Mouse (Mus musculus) forebrain, embryonic 10.5 days (tissue): ENCODE results near the gene Bend5. TPM values are rescaled to one million over a fixed set of nuclear protein-coding genes. Genes with fewer than 3 reads are reported as not detected.
A peak's percentile ranks its signal among the peaks of the same experiment; 100 is the strongest.

ENCODE experiments used
- DNase-seq: peaks from one replicate; pipeline ENCODE4 v3.0.0-alpha.2; 2017; ENCODE audit warnings: low spot score; ENCODE audit errors: extremely low spot score
- H3K27ac ChIP-seq: fragments of 300-500 bp; sonication (generic); 2 replicates; pipeline ENCODE4 v1.5.1; 2016; ENCODE audit warnings: mild to moderate bottlenecking
- H3K27me3 ChIP-seq: fragments of 300-500 bp; sonication (generic); 2 replicates; pipeline ENCODE4 v1.6.1; 2016; ENCODE audit warnings: mild to moderate bottlenecking; ENCODE audit not compliant: poor library complexity, severe bottlenecking
- H3K36me3 ChIP-seq: fragments of 300-500 bp; sonication (generic); replicated peaks from 2 replicates; pipeline ENCODE4 v1.6.1; 2016; ENCODE audit warnings: mild to moderate bottlenecking, moderate library complexity
- H3K4me1 ChIP-seq: fragments of 300-500 bp; sonication (generic); 2 replicates; pipeline ENCODE4 v1.6.1; 2016
- H3K4me3 ChIP-seq: fragments of 300-500 bp; sonication (generic); 2 replicates; pipeline ENCODE4 v1.5.1; 2016; ENCODE audit warnings: mild to moderate bottlenecking, moderate library complexity
- H3K9me3 ChIP-seq: fragments of 300-500 bp; sonication (generic); 2 replicates; pipeline ENCODE4 v1.6.1; 2016; ENCODE audit warnings: mild to moderate bottlenecking, moderate library complexity
- WGBS: fragments of 180-500 bp; shearing (Covaris S2); methylation state at CpG from one replicate; pipeline ENCODE4 v1.1.7; 2016; 5-methylcytosine and 5-hydroxymethylcytosine counted together
- polyA plus RNA-seq: library from polyadenylated mRNA; unstranded; fragments of >200 nt; fragmentation: Nextera tagmentation; extraction: Ambion mirVana; gene quantifications from 2 replicates; pipeline ENCODE4 v1.2.1, GENCODE M21; 2016

Bend5 gene
- polyA plus RNA-seq, 1 experiment from 2014 or later = 23.0 TPM

DNA sequence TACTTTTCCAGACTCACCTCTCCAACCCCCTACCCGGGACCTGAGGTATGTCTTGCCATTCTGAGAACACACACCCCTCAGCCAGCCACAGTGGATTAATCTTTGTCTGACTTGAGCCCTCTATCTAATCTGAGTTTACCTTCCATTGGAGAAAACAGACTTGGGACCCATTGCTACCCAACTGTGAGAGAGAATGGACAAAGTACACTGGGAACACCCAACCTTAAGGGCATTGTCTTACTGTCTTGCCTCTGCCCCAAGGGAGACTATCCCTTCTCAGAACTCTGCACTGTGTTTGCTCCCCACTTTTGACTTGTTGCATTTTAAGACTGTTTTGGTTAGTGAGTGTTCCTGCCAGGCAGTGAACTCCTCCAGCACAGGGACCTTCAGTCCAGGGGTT, 4.7 kb downstream of the Bend5 start:
- WGBS = 93% methylated on average over 1 of the region's 1 CpGs
- peaks cover 38% of the 10 kb centered on the region for H3K36me3 ChIP-seq
- no peak overlapping the region for H3K27ac ChIP-seq
- H3K4me1 ChIP-seq = peaks cover 36% of the 10 kb centered on the region
- H3K4me3 ChIP-seq = no peak overlapping the region
- no peaks in the 10 kb centered on the region for H3K27me3 ChIP-seq
- H3K9me3 ChIP-seq = no peaks in the 10 kb centered on the region
- DNase-seq = no peak

- no peaks in the 10 kb centered on the region for H3K27me3 ChIP-seq
- DNase-seq = no peak
- H3K4me3 ChIP-seq = no peak overlapping the region
- H3K27ac ChIP-seq = no peak overlapping the region
- whole genome bisulfite sequencing = 88% methylated on average over 3 of the region's 3 CpGs
- peaks cover 34% of the 10 kb centered on the region for H3K4me1 ChIP-seq
- H3K9me3 ChIP-seq = no peaks in the 10 kb centered on the region
- peaks cover 43% of the 10 kb centered on the region for H3K36me3 ChIP-seq
Observed at GRCm38 (mm10) chr4:111420031-111420430, 5.2 kb downstream of the Bend5 start.

DNA sequence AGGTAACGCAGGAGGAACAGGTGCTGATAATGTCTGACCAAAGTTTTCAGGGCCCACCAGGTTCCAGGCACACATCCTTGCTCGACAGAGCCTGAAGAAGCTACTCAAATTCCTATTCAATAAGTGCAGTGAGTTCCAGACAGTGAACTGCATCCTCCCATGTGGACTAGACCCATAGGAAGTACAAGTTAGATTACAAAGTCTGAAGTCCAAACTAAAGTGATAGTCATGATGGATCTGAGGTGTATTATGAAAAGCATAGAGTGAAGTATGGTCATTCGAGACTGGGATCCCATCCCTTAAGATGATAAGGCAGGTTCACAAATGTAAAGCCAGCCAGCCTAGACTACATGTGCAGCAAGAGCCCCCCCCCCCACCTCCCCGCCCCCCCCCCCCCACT, 6.1 kb downstream of the Bend5 start:
- H3K4me3 ChIP-seq = no peak overlapping the region
- peaks cover 29% of the 10 kb centered on the region for H3K4me1 ChIP-seq
- H3K27ac ChIP-seq = no peak overlapping the region
- H3K27me3 ChIP-seq = no peaks in the 10 kb centered on the region
- peaks cover 48% of the 10 kb centered on the region for H3K36me3 ChIP-seq
- H3K9me3 ChIP-seq = no peaks in the 10 kb centered on the region
- WGBS = 89% methylated on average over 4 of the region's 4 CpGs
- no peak for DNase-seq

- Histone ChIP-seq H3K4me1 (peaks cover 20% of the 10 kb centered on the region), H3K27ac (no peak overlapping the region), H3K4me3 (no peak overlapping the region), H3K27me3 (no peaks in the 10 kb centered on the region), H3K9me3 (no peaks in the 10 kb centered on the region), H3K36me3 (peaks cover 48% of the 10 kb centered on the region)
- no peak for DNase-seq
- 90% methylated on average over 6 of the region's 6 CpGs for WGBS
Observed at GRCm38 (mm10) chr4:111421785-111422184, 7.0 kb downstream of the Bend5 start.

DNA sequence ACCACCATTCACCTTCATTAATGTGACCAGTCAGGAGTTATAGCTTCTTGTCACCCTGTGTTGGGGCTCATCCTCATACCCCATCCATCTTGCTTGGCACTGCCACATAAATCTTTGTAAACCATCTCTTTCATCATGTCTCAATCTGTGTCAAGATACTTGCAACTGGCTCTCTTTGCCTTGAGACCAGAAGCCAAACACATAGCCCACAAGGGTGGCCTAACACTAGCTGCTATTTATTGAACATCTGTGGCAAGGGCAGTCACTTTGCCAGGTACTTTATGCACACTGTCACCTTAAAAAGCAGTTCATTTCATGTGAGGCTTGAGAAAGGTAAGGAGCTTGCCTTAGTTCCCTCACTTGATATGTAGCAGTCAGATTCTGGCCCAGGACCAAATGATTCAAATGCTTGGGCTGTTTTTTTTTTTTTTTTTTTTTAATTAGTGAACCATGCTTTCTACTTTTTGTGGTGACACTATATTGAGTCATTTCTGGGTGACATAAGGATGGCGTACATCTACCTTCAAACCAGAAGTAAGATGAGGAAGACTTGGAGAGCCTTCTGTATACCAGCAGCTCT, 9.7 kb downstream of the Bend5 start:
- no peak for DNase-seq
- Histone ChIP-seq H3K4me1 (peaks cover 6% of the 10 kb centered on the region; the same call in 1 of the 2 replicates), H3K9me3 (no peaks in the 10 kb centered on the region), H3K36me3 (peaks cover 28% of the 10 kb centered on the region), H3K27me3 (no peaks in the 10 kb centered on the region), H3K27ac (no peak overlapping the region), H3K4me3 (no peak overlapping the region)
- WGBS = 80% methylated on average over 1 of the region's 1 CpGs

DNA sequence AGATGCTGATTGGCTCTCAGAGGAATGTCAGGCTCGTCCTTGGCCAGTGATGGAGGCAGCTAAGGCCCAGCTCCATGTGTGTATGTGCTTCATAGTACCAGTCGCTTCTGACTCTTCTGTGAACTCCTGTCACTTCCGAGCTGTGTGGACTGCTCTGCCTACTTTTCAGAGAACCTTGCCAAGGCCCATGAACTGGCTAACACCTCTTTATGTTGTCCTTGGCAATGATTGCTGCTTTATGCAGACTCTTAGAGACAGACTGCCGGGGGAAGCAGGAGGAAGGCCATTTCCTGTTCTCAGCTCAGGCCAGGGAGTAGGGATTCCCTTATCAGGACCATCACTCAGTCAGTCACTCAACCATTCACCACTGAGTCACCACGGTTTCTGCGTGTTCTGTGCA, 10.4 kb downstream of the Bend5 start:
- H3K9me3 ChIP-seq = no peaks in the 10 kb centered on the region
- DNase-seq = no peak
- peaks cover 6% of the 10 kb centered on the region; the same call in 1 of the 2 replicates for H3K4me1 ChIP-seq
- WGBS = 85% methylated on average over 6 of the region's 6 CpGs
- H3K36me3 ChIP-seq = peaks cover 26% of the 10 kb centered on the region
- H3K27ac ChIP-seq = no peak overlapping the region
- no peak overlapping the region for H3K4me3 ChIP-seq
- H3K27me3 ChIP-seq = no peaks in the 10 kb centered on the region

DNA sequence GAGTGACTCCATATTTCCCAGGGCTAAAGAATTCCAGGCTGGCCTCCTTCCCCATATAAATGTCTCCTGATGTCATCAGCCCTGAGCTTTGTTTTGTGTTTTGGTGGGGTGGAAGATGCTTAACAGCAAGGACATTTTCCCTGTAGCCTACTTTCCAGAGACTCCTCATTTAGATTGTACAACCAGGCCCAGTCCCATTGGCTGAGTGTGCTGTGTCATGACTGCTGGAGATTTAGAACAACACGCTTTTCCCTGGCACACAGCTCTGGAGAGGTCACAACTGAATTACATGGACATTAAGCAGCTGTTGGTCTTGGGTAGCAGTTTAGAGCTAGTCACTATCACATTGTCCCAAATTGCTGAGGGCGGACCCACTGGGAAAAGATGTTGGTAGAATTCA, 16.4 kb downstream of the Bend5 start:
- no peaks in the 10 kb centered on the region for H3K9me3 ChIP-seq
- no peaks in the 10 kb centered on the region for H3K27me3 ChIP-seq
- no peak overlapping the region for H3K27ac ChIP-seq
- WGBS = 91% methylated on average over 2 of the region's 2 CpGs
- peaks cover 56% of the 10 kb centered on the region for H3K36me3 ChIP-seq
- no peak overlapping the region for H3K4me3 ChIP-seq
- no peak for DNase-seq
- H3K4me1 ChIP-seq = peaks cover 6% of the 10 kb centered on the region; the same call in 1 of the 2 replicates

GRCm38 (mm10) chr4:111432013-111432412, 17.2 kb downstream of the Bend5 start:
- Histone ChIP-seq H3K9me3 (no peaks in the 10 kb centered on the region), H3K4me3 (no peak overlapping the region), H3K4me1 (peaks cover 6% of the 10 kb centered on the region; the same call in 1 of the 2 replicates), H3K27ac (no peak overlapping the region), H3K27me3 (no peaks in the 10 kb centered on the region), H3K36me3 (peaks cover 64% of the 10 kb centered on the region)
- no peak for DNase-seq
- 84% methylated on average over 5 of the region's 5 CpGs for WGBS

- H3K27ac ChIP-seq = no peak overlapping the region
- H3K4me1 ChIP-seq = peaks cover 6% of the 10 kb centered on the region; the same call in 1 of the 2 replicates
- peaks cover 68% of the 10 kb centered on the region for H3K36me3 ChIP-seq
- WGBS = 90% methylated on average over 5 of the region's 5 CpGs
- no peak for DNase-seq
- H3K9me3 ChIP-seq = no peaks in the 10 kb centered on the region
- no peak overlapping the region for H3K4me3 ChIP-seq
- no peaks in the 10 kb centered on the region for H3K27me3 ChIP-seq
Observed at GRCm38 (mm10) chr4:111432417-111432816, 17.6 kb downstream of the Bend5 start.

GRCm38 (mm10) chr4:111441709-111442108, 26.9 kb downstream of the Bend5 start:
- no peak overlapping the region for H3K27ac ChIP-seq
- H3K9me3 ChIP-seq = no peaks in the 10 kb centered on the region; the same call in 1 of the 2 replicates
- no peak for DNase-seq
- peaks cover 36% of the 10 kb centered on the region for H3K36me3 ChIP-seq
- peaks cover 52% of the 10 kb centered on the region for H3K4me1 ChIP-seq
- H3K4me3 ChIP-seq = no peak overlapping the region
- peaks cover 23% of the 10 kb centered on the region for H3K27me3 ChIP-seq
- whole genome bisulfite sequencing = 56% methylated on average over 1 of the region's 1 CpGs

DNA sequence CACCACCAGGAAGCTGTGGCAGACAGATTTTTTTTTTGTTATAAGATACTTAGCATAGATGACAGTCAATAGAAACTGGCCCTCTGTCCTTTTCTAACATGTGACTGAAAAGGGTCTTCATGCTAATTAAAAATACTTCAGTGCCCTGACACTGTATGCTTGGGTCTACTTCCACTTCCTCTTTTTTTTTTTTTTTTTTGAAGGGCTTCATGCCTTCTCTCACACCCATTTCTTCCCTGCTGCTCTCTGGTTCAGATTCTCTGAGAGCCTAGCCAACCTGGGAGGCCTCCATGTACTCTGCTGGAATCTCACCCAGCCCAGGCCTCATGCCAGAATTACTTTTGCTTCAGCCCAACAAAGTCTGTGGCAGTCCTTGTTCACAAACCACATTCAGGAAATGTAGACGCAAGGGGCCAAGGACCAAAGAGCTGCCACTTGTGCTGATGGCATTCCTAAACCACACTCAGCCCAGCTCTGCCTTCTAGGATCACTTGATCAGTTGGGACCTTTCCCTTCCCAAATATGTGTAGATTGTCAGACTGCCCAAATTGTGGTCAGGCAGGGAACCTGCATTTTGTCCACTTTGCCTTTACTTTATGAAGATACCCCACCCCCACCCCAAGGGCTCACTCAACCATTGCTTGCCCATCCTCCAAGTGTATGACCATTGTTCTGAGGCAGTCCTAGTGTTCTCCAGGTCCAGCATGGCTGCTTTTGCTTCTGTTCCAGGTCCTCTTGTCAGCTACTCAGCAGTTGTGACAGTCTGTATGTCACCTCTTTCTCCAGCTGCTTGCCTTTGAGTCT, 27.8 kb downstream of the Bend5 start:
- Histone ChIP-seq H3K27ac (no peak overlapping the region), H3K4me3 (no peak overlapping the region), H3K36me3 (peaks cover 32% of the 10 kb centered on the region), H3K27me3 (peaks cover 29% of the 10 kb centered on the region), H3K4me1 (peaks cover 52% of the 10 kb centered on the region), H3K9me3 (no peaks in the 10 kb centered on the region; the same call in 1 of the 2 replicates)
- DNase-seq = no peak
- WGBS = 93% methylated on average over 1 of the region's 1 CpGs

DNA sequence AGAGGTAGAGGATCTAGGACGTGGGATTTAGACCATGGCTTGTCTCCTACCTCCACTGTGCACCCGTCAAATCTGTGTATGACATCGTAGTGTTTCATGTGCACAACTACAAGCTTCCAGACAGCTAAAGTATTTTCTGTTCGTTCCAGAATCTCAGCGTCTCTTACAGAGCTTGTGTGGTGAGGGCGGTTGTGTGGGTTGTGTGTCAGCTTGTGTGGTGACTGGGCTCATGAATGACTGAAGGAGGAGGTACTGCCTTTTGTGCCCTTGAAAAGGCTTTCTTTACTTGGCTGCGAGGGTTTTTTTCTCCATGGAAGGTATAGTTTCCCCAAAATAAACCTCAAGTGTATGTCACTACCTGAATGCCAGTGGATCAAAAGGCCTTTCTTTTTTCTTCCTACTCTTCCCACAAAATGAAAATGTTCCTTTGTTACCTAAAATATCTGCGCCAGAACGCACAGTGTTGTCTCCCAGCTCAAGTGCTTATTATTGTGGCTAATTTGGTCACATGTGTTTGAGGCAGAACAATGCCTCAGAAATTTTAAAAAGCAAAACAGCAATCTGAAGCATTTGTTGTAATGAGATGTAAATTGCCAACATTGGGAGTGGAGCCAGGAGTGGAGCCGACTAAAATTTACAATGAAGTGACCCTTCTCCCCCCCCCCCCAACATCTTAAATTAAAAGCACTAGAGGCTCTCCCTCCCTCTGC, 29.3 kb downstream of the Bend5 start:
- Histone ChIP-seq H3K4me1 (peaks cover 52% of the 10 kb centered on the region), H3K9me3 (no peaks in the 10 kb centered on the region), H3K36me3 (peaks cover 29% of the 10 kb centered on the region), H3K27ac (peak overlapping the region; percentile 62), H3K27me3 (peaks cover 29% of the 10 kb centered on the region), H3K4me3 (no peak overlapping the region)
- DNase-seq = no peak
- 48% methylated on average over 10 of the region's 10 CpGs for WGBS
